Mouse (Mus musculus) midbrain, embryonic 15.5 days (tissue): ENCODE data around the gene Clcf1. TPM values are rescaled to one million over a fixed set of nuclear protein-coding genes. Genes with fewer than 3 reads are reported as not detected.
A peak's percentile ranks its signal among the peaks of the same experiment; 100 is the strongest.
"Not testable (repeated sequence)": the region's sequence is repeated elsewhere in the genome, so short reads cannot be mapped to it uniquely, and the experiment has no call there.

Experiments
- ATAC-seq: fragments of 200-750 bp; cut with Nextera tagmentation; replicated peaks from 2 replicates; pipeline ENCODE4 v1.8.0; 2017; ENCODE audit warnings: moderate TSS enrichment
- H3K27ac ChIP-seq: fragments of 300-500 bp; sonication (generic); 2 replicates; pipeline ENCODE4 v1.5.1; 2015; ENCODE audit warnings: mild to moderate bottlenecking, inconsistent platforms
- H3K27me3 ChIP-seq: fragments of 300-500 bp; sonication (generic); replicated peaks from 2 replicates; pipeline ENCODE4 v1.6.1; 2015; ENCODE audit warnings: inconsistent platforms
- H3K36me3 ChIP-seq: fragments of 300-500 bp; sonication (generic); replicated peaks from 2 replicates; pipeline ENCODE4 v1.6.1; 2015; ENCODE audit warnings: inconsistent platforms
- H3K4me1 ChIP-seq: fragments of 300-500 bp; sonication (generic); 2 replicates; pipeline ENCODE4 v1.6.1; 2015; ENCODE audit warnings: inconsistent platforms
- H3K4me2 ChIP-seq: fragments of 300-500 bp; sonication (generic); 2 replicates; pipeline ENCODE4 v1.6.1; 2015; ENCODE audit warnings: inconsistent platforms, mild to moderate bottlenecking, moderate library complexity
- H3K4me3 ChIP-seq: fragments of 300-500 bp; sonication (generic); 2 replicates; pipeline ENCODE4 v1.5.1; 2015; ENCODE audit warnings: mild to moderate bottlenecking, inconsistent platforms
- H3K9ac ChIP-seq: fragments of 300-500 bp; sonication (generic); 2 replicates; pipeline ENCODE4 v1.6.1; 2015; ENCODE audit warnings: mild to moderate bottlenecking, inconsistent platforms
- H3K9me3 ChIP-seq: fragments of 300-500 bp; sonication (generic); 2 replicates; pipeline ENCODE4 v1.6.1; 2016; ENCODE audit warnings: inconsistent platforms
- WGBS: fragments of 180-500 bp; shearing (Covaris S2); methylation state at CpG from one replicate; pipeline ENCODE4 v1.1.7; 2015; ENCODE audit warnings: mixed read lengths; 5-methylcytosine and 5-hydroxymethylcytosine counted together
- polyA plus RNA-seq: library from polyadenylated mRNA; unstranded; fragments of >200 nt; fragmentation: Nextera tagmentation; extraction: Ambion mirVana; gene quantifications from 2 replicates; pipeline ENCODE4 v1.2.1, GENCODE M21; 2015

The Clcf1 gene
- polyA plus RNA-seq, 1 experiment from 2014 or later, result 0.79 TPM

- ATAC-seq, result no peak
Measured at GRCm38 (mm10) chr19:4244775-4245174, 30.7 kb downstream of the Clcf1 start.

DNA sequence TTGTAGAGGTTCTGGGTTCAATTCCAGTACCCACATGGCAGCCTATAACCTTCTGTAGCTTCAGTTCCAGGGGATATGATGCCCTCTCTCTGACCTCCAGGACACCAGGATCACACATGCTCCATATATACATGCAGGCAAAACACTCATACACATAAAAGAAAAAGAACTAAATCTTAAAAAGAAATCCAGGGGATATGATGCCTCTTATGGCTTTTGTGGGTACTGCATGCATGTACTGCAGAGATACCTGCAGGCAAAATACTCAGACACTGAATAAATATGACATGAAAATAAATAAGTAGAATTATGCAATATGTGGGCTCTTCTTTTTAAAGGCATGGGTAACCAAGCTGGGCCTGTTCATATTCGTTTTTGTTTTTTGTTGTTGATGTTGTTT lies 33.0 kb downstream of the Clcf1 start:
- Histone ChIP-seq H3K4me3 (no peak overlapping the region), H3K36me3 (no peaks in the 10 kb centered on the region), H3K4me2 (no peak overlapping the region), H3K9ac (no peak overlapping the region), H3K27ac (no peak overlapping the region), H3K27me3 (no peaks in the 10 kb centered on the region; the same call in 1 of the 2 replicates), H3K4me1 (no peaks in the 10 kb centered on the region), H3K9me3 (no peaks in the 10 kb centered on the region)
- no peak for ATAC-seq
- WGBS, result 63% methylated on average over 1 of the region's 1 CpGs

More at GRCm38 (mm10) chr19:4244775-4245174, 30.7 kb downstream of the Clcf1 start:
- H3K9ac ChIP-seq, result no peak overlapping the region
- H3K4me2 ChIP-seq, result no peak overlapping the region
- WGBS, result 83% methylated on average over 6 of the region's 6 CpGs
- H3K4me1 ChIP-seq, result no peaks in the 10 kb centered on the region
- no peaks in the 10 kb centered on the region; the same call in 1 of the 2 replicates for H3K27me3 ChIP-seq
- no peak overlapping the region for H3K27ac ChIP-seq
- H3K9me3 ChIP-seq, result no peaks in the 10 kb centered on the region
- no peak overlapping the region for H3K4me3 ChIP-seq
- H3K36me3 ChIP-seq, result no peaks in the 10 kb centered on the region

- not testable (repeated sequence) for H3K27me3 ChIP-seq, H3K4me3 ChIP-seq, H3K9me3 ChIP-seq, H3K4me2 ChIP-seq, H3K27ac ChIP-seq, H3K4me1 ChIP-seq, H3K36me3 ChIP-seq, H3K9ac ChIP-seq, ATAC-seq
- 75% methylated on average over 1 of the region's 1 CpGs for WGBS
Measured at GRCm38 (mm10) chr19:4248683-4249082, 34.6 kb downstream of the Clcf1 start.

DNA sequence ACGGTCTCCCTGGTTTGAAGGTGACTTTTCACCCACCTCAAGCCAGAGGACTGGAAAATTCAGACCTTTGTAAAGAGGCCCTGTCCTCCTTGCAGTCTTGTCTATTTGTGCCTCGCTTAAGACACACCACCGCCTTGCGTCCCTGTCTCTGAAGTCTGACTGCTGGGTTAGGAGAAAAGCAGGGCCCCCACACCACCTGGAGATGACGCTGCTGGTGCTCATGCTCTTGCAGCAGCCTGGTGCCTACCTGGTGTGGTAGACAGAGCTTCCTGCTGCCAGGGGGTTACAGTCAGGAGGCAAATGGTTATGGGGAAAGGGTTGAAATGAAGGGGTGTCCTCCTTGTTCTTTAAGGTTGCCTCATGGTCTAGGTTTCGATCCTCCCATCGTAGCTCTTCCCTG lies 40.2 kb downstream of the Clcf1 start:
- H3K9me3 ChIP-seq, result no peaks in the 10 kb centered on the region
- no peak overlapping the region for H3K27ac ChIP-seq
- no peaks in the 10 kb centered on the region; the same call in 1 of the 2 replicates for H3K27me3 ChIP-seq
- no peak overlapping the region for H3K9ac ChIP-seq
- no peak overlapping the region for H3K4me2 ChIP-seq
- no peak for ATAC-seq
- WGBS, result 88% methylated on average over 7 of the region's 7 CpGs
- no peaks in the 10 kb centered on the region for H3K36me3 ChIP-seq
- H3K4me1 ChIP-seq, result peaks cover 15% of the 10 kb centered on the region
- H3K4me3 ChIP-seq, result no peak overlapping the region

DNA sequence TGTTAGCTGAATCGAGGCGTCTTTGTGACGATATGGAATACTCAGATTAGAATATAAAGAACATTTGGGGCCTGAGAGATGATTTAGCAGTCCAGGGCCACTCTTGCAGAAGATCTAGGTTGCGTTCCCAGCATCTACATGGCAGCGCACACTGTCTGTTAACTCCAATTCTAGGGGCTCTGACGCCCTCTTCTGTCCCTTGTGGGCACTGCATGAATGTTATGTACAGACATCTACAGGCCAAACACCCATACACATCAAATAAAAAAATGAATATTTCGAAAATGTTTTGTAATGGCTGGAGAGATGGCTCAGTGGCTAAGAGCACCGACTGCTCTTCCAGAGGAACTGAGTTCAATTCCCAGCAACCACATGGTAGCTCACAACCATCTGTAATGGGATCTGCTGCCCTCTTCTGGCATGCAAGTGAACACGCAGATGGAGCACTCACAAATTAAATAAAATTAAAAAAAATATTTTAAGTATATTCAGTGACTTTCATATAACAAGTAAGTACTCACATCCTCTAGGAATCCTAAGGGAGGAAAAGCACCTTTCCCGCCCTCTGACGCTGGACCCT lies 41.6 kb downstream of the Clcf1 start:
- peaks cover 15% of the 10 kb centered on the region for H3K4me1 ChIP-seq
- no peak overlapping the region for H3K9ac ChIP-seq
- H3K36me3 ChIP-seq, result no peaks in the 10 kb centered on the region
- no peaks in the 10 kb centered on the region for H3K27me3 ChIP-seq
- H3K4me3 ChIP-seq, result no peak overlapping the region
- no peak for ATAC-seq
- WGBS, result 73% methylated on average over 11 of the region's 11 CpGs
- no peak overlapping the region for H3K27ac ChIP-seq
- no peak overlapping the region for H3K4me2 ChIP-seq
- H3K9me3 ChIP-seq, result no peaks in the 10 kb centered on the region

DNA sequence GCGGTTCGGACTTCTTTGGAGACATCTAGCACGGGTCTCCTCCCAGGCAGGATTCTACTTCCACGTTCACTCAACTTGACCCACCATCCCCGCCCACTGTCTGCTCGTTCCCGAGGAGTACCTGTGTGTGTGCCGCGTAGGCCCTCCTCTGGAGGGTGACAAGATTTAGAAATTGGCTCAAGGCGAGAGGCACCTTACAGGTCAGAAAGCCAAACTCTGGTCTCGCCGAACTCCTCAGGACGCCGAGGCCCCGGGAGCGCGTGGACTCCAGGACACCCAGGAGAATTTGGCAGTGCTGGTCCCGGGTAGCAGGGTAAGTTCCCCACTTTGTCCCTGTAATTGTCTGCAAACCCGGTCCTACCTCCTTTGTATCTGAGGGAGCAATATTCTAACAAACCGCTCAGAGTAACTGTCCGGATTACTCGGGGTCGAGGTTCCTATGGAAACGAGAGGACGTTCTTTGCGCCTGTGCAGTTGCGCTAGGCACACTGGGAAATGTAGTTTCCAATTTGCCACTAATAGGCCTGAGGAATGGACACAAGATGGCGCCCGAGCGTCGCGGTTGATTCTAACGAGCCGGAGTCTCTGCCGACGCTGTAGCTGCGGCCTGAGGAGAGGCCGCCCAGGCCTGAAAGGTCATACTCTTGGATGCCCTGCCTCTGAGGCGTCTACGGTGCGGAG lies 43.3 kb downstream of the Clcf1 start:
- Histone ChIP-seq H3K4me3 (peak overlapping the region; percentile 51), H3K4me2 (peak overlapping the region; percentile 68), H3K36me3 (no peaks in the 10 kb centered on the region), H3K27ac (peak overlapping the region; percentile 40; the same call in 1 of the 2 replicates), H3K27me3 (no peaks in the 10 kb centered on the region), H3K9me3 (no peaks in the 10 kb centered on the region), H3K4me1 (peaks cover 15% of the 10 kb centered on the region), H3K9ac (peak overlapping the region; percentile 55)
- under 1% methylated on average over 41 of the region's 41 CpGs for WGBS
- ATAC-seq, result peak; percentile 96

DNA sequence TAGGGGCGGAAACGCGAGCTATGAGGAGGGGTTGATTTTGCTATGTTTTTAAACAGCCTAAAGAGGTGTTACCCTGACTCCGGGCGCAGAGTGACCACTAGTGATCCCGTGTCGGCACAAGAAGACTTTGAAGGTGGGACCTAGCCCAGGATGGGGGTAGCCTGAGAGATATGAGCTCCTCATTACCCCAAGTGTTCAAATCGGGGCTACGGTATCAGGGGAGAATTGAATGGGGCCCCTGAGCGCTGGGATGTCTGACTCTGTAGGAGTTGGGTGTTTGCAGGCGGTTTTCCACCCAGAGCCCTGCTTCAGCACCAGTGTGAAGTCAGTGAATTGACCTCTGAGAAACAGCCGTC lies 43.8 kb downstream of the Clcf1 start:
- 17% methylated on average over 12 of the region's 12 CpGs for WGBS
- ATAC-seq, result peak; percentile 32; the same call in 1 of the 2 replicates
- Histone ChIP-seq H3K9me3 (no peaks in the 10 kb centered on the region), H3K27me3 (no peaks in the 10 kb centered on the region), H3K4me2 (peak overlapping the region; percentile 68), H3K4me3 (peak overlapping the region; percentile 51), H3K36me3 (no peaks in the 10 kb centered on the region), H3K27ac (no peak overlapping the region), H3K4me1 (peaks cover 15% of the 10 kb centered on the region), H3K9ac (peak overlapping the region; percentile 41)

DNA sequence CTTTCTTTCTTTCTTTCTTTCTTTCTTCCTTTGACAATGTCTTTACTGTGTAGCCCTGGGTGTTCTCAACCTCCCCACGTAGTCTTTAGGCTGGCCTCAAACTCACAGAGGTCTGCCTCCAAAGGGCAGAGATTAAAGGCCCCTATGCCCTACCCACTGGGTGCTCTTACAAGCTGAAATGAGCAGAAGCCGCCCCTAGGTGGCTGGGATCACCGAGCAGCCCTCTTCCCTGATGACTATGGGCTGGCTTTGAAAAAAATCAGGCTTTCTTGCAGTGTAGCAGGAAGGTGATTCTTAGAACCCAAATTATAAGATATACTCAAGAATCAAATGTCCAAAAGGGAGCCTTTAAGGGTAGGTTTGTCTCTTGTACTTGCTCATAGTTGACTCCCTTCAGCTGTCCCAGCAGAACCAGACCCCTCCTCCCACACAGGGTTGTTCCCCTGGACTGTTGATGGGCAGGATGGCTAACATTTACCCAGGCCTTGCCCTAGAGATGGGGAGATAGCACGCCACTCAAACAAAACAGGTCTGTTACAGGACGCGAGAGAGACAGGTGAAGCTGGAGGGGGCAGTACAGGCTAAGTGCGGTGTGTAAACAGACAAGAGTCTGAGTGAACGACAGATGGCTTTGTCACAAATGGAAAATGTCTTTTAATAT lies 47.1 kb downstream of the Clcf1 start:
- H3K4me1 ChIP-seq, result peaks cover 15% of the 10 kb centered on the region
- no peak for ATAC-seq
- no peaks in the 10 kb centered on the region for H3K36me3 ChIP-seq
- 60% methylated on average over 8 of the region's 8 CpGs for WGBS
- no peak overlapping the region for H3K9ac ChIP-seq
- H3K27me3 ChIP-seq, result no peaks in the 10 kb centered on the region
- no peak overlapping the region for H3K4me2 ChIP-seq
- no peaks in the 10 kb centered on the region for H3K9me3 ChIP-seq
- H3K4me3 ChIP-seq, result no peak overlapping the region
- H3K27ac ChIP-seq, result no peak overlapping the region

DNA sequence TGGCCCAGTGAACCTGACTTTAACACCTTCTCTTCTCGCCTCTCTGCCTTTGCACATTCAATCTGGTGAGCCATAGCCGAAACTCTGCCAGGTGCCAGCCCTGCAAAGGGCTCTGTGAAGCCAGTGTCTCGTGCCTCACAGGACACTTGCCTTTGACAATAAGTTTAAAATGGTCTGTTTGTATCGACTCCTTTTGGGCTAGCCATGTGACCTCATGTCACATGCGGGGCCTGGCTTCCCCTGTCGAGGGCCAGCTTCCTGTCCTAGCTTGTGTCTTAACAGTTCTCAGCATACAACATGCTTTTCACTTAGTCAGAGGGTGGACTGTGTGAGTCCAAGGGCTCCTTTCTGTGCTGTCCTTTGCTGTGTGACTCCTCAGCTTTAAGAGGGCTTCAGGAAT lies 48.7 kb downstream of the Clcf1 start:
- Histone ChIP-seq H3K27me3 (no peaks in the 10 kb centered on the region), H3K36me3 (no peaks in the 10 kb centered on the region), H3K9ac (no peak overlapping the region), H3K27ac (no peak overlapping the region), H3K4me1 (peaks cover 5% of the 10 kb centered on the region), H3K4me2 (no peak overlapping the region), H3K9me3 (no peaks in the 10 kb centered on the region), H3K4me3 (no peak overlapping the region)
- ATAC-seq, result no peak
- 79% methylated on average over 6 of the region's 6 CpGs for WGBS

- no peak overlapping the region for H3K9ac ChIP-seq
- 74% methylated on average over 14 of the region's 14 CpGs for WGBS
- H3K27me3 ChIP-seq, result no peaks in the 10 kb centered on the region
- no peaks in the 10 kb centered on the region for H3K9me3 ChIP-seq
- H3K4me1 ChIP-seq, result peaks cover under 1% of the 10 kb centered on the region
- no peak overlapping the region for H3K4me2 ChIP-seq
- ATAC-seq, result no peak
- H3K27ac ChIP-seq, result no peak overlapping the region
- no peak overlapping the region for H3K4me3 ChIP-seq
- H3K36me3 ChIP-seq, result no peaks in the 10 kb centered on the region
Measured at GRCm38 (mm10) chr19:4263702-4264101, 49.7 kb downstream of the Clcf1 start.

DNA sequence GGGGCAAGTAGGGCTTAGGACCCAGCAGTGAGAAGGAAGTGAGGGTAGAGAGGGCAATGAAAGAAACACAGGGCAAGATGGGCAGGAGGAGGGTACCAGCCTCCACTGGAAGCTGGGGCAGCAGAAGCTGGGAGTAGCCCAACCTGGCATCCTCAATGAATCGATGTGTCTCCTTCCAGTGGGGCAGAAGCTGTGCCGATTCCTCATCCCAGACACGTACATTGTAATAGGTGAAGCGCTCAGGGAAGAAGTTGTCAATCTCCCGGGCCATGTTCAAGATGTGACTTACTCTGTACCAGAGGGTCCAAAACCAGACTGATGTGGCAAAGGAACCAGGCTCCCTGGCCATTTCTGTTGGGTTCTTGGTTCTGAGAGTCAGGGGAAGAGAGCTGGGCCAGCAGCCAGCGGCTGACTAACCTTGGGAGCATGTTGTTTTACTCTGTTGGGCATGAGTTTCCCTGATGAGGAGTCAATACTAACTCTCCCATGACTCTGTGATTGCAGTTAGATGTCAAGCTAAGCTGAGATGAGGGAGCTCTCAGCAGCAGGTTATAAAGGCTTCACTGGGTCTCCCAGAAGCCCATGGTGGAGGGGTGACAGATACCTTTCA lies 50.2 kb downstream of the Clcf1 start:
- 91% methylated on average over 6 of the region's 6 CpGs for WGBS
- ATAC-seq, result no peak
- no peak overlapping the region for H3K27ac ChIP-seq

GRCm38 (mm10) chr19:4265956-4266355 lies 51.9 kb downstream of the Clcf1 start:
- H3K9ac ChIP-seq, result no peak overlapping the region
- H3K27ac ChIP-seq, result no peak overlapping the region
- peaks cover 7% of the 10 kb centered on the region for H3K4me1 ChIP-seq
- peaks cover 13% of the 10 kb centered on the region for H3K27me3 ChIP-seq
- no peaks in the 10 kb centered on the region for H3K36me3 ChIP-seq
- no peak for ATAC-seq
- no peak overlapping the region for H3K4me3 ChIP-seq
- WGBS, result 62% methylated on average over 4 of the region's 4 CpGs
- no peak overlapping the region for H3K4me2 ChIP-seq
- H3K9me3 ChIP-seq, result no peaks in the 10 kb centered on the region

More for the DNA sequence above, 50.2 kb downstream of the Clcf1 start:
- Histone ChIP-seq H3K4me3 (no peak overlapping the region), H3K4me2 (no peak overlapping the region), H3K4me1 (peaks cover 7% of the 10 kb centered on the region), H3K9ac (no peak overlapping the region), H3K36me3 (no peaks in the 10 kb centered on the region), H3K27me3 (peaks cover 5% of the 10 kb centered on the region), H3K9me3 (no peaks in the 10 kb centered on the region)
